Mouse (Mus musculus): ENCODE data around the gene Maco1.

DNA sequence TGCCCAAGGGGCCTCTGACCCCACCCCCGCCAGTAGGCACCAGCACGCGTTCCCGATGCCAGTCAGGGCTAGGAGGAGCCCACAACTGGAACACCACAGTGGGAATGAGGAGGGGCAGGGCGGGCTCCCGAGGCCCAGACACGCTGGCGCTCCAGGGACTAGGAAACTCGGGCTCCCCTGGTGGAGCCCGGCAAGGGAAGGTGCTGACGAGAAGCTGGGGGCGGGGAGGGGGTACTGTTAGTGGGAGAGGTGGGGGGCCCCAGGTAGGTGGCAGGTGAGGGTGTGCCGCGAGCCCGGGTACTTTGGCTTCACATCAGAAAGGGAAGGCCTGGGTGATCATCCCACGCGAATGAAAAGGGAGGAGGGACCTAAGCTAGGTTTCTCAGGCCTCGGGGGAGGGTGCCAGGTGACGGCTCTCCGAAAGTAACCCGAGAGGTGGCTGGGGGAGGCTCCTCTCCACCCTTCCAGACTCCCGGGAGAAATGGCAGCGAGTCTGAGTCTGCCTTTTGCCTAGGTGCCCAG is 86.2 kb downstream of the Maco1 start:
- no peak for TF ChIP-seq CTCF (IDR thresholded peaks at IDR 0.05; ENCODE audit: control insufficient read depth, insufficient read depth, insufficient read length)
- no peak for TF ChIP-seq MAX (IDR thresholded peaks at IDR 0.05)
- no peak for TF ChIP-seq MYOD1 (IDR thresholded peaks at IDR 0.05; ENCODE audit: control insufficient read depth, insufficient read length, low read depth)
- TF ChIP-seq USF1 (IDR thresholded peaks at IDR 0.05; ENCODE audit: low read depth): no peak
- no peak for TF ChIP-seq CEBPB (IDR thresholded peaks at IDR 0.05; ENCODE audit: low read depth)
- no peak for TF ChIP-seq MYOG (IDR thresholded peaks at IDR 0.05; ENCODE audit: control insufficient read depth, extremely low read depth, insufficient read length)
